Mouse (Mus musculus) adipocyte (in vitro differentiated cells): ENCODE data around the gene Notum.

Experiments used
- DNase-seq: peaks from one replicate; pipeline ENCODE4 v3.0.0-alpha.2; 2016; ENCODE audit warnings: low spot score

Notum gene

GRCm38 (mm10) chr11:120673594-120674122 is 12.7 kb upstream of the Notum start:
- DNase-seq: no peak

- peak; percentile 94 for DNase-seq
These were observed 12.0 kb upstream of the Notum start, which contains the start of gene Aspscr1 for GRCm38 (mm10) chr11:120672687-120673593. TSS of gene Aspscr1 (plus strand) at chr11:120672973.

- peak; percentile 39 for DNase-seq
These were observed 5.6 kb upstream of the Notum start for GRCm38 (mm10) chr11:120666617-120667016.

- no peak for DNase-seq
These were observed 4.4 kb upstream of the Notum start for GRCm38 (mm10) chr11:120665406-120665805.

- DNase-seq: no peak
These were observed 2.7 kb upstream of the Notum start for GRCm38 (mm10) chr11:120663714-120664113.

- no peak for DNase-seq
These were observed 1.8 kb upstream of the Notum start for GRCm38 (mm10) chr11:120662759-120663158.

- DNase-seq: no peak
These were observed 487 bp downstream of the Notum start for GRCm38 (mm10) chr11:120660301-120661075.

GRCm38 (mm10) chr11:120659509-120660300 is 1.3 kb downstream of the Notum start:
- no peak for DNase-seq

- DNase-seq: peak; percentile 49
These were observed 2.0 kb downstream of the Notum start for GRCm38 (mm10) chr11:120658876-120659410.

GRCm38 (mm10) chr11:120657301-120657700 is 3.7 kb downstream of the Notum start:
- no peak for DNase-seq

- peak; percentile 42 for DNase-seq
These were observed 6.2 kb downstream of the Notum start for GRCm38 (mm10) chr11:120654741-120655140.

GRCm38 (mm10) chr11:120651872-120652271 is 9.1 kb downstream of the Notum start:
- DNase-seq: no peak

GRCm38 (mm10) chr11:120648001-120648476 is 12.9 kb downstream of the Notum start, which contains the start of gene Myadml2:
TSS of gene Myadml2 (minus strand) at chr11:120648158.
- no peak for DNase-seq

GRCm38 (mm10) chr11:120647047-120647830 is 13.7 kb downstream of the Notum start:
- no peak for DNase-seq

- DNase-seq: peak; percentile 90
These were observed 17.4 kb downstream of the Notum start, which contains the start of gene Pycr1 for GRCm38 (mm10) chr11:120643601-120643987. TSS of gene Pycr1 (minus strand) at chr11:120643769.

GRCm38 (mm10) chr11:120642939-120643600 is 17.9 kb downstream of the Notum start:
- no peak for DNase-seq

GRCm38 (mm10) chr11:120641869-120642268 is 19.1 kb downstream of the Notum start:
- no peak for DNase-seq

GRCm38 (mm10) chr11:120641255-120641654 is 19.7 kb downstream of the Notum start:
- DNase-seq: no peak

- DNase-seq: no peak
These were observed 26.2 kb downstream of the Notum start for GRCm38 (mm10) chr11:120634810-120635209.
